Mouse (Mus musculus) MEL (cell line): ENCODE measurements around the gene 4930402F06Rik. TPM values are rescaled to one million over a fixed set of nuclear protein-coding genes. Genes with fewer than 3 reads are reported as not detected.

Source experiments
- DNase-seq: peaks from one replicate; pipeline ENCODE4 v3.0.0; 2011; ENCODE audit warnings: low read depth, low spot score
- H3K27ac ChIP-seq: 2 replicates; pipeline ENCODE4 v1.5.1; 2012; ENCODE audit warnings: low read depth, mild to moderate bottlenecking, control low read depth, low read length, moderate library complexity; ENCODE audit not compliant: control insufficient read depth
- H3K27me3 ChIP-seq, 2 experiments: fragments of 150-350 bp in 1 of 2; sonication (generic) in 1 of 2; 2 replicates each; pipeline ENCODE4 v1.6.1; 2012; ENCODE audit warnings: low read length in 2 of 2, mild to moderate bottlenecking in 2 of 2, improper control_type of control experiment in 1 of 2, moderate library complexity in 1 of 2; ENCODE audit not compliant: insufficient read depth in 2 of 2, control insufficient read depth in 1 of 2
- H3K36me3 ChIP-seq, 2 experiments: 2 replicates each; pipeline ENCODE4 v1.6.1; 2012 to 2014; ENCODE audit warnings: low read length in 2 of 2, improper control_type of control experiment in 1 of 2, inconsistent platforms in 1 of 2, mild to moderate bottlenecking in 1 of 2; ENCODE audit not compliant: insufficient read depth in 2 of 2, control insufficient read depth in 1 of 2
- H3K4me1 ChIP-seq, 2 experiments: fragments of 150-350 bp in 1 of 2; sonication (generic) in 1 of 2; 2 replicates each; pipeline ENCODE4 v1.6.1; 2012; ENCODE audit warnings: low read length in 2 of 2, improper control_type of control experiment in 1 of 2, mild to moderate bottlenecking in 1 of 2; ENCODE audit not compliant: insufficient read depth in 2 of 2, control insufficient read depth in 1 of 2
- H3K4me3 ChIP-seq, 2 experiments: fragments of 150-350 bp in 1 of 2; sonication (generic) in 1 of 2; 2 replicates each; pipeline ENCODE4 v1.5.1; 2012; ENCODE audit warnings: low read depth in 2 of 2, low read length in 2 of 2, mild to moderate bottlenecking in 2 of 2, moderate library complexity in 2 of 2, control low read depth in 1 of 2, improper control_type of control experiment in 1 of 2; ENCODE audit not compliant: control insufficient read depth in 1 of 2, insufficient read depth in 1 of 2
- H3K79me2 ChIP-seq: 2 replicates; pipeline ENCODE4 v1.6.1; 2012; ENCODE audit warnings: mild to moderate bottlenecking, low read length, moderate library complexity; ENCODE audit not compliant: control insufficient read depth, poor library complexity, insufficient read depth
- H3K9ac ChIP-seq: 2 replicates; pipeline ENCODE4 v1.6.1; 2012; ENCODE audit warnings: low read depth, mild to moderate bottlenecking, control low read depth, low read length, moderate library complexity; ENCODE audit not compliant: control insufficient read depth, poor library complexity, severe bottlenecking
- H3K9me3 ChIP-seq: fragments of 150-350 bp; sonication (generic); replicated peaks from 2 replicates; pipeline ENCODE4 v1.6.1; 2012; ENCODE audit warnings: mild to moderate bottlenecking, low read length, improper control_type of control experiment, moderate library complexity; ENCODE audit not compliant: insufficient read depth
- BHLHE40 ChIP-seq: IDR thresholded peaks from 2 replicates; pipeline ENCODE4 v1.6.1; 2012; ENCODE audit warnings: low read depth, mild to moderate bottlenecking, inconsistent platforms, low read length, improper control_type of control experiment, borderline replicate concordance
- CTCF ChIP-seq, 3 experiments: IDR thresholded peaks in 2 of 3; conservative IDR thresholded peaks in 1 of 3; 2 replicates each; pipeline ENCODE4 v1.5.1; 2011 to 2012; ENCODE audit warnings: low read length in 3 of 3, low read depth in 2 of 3, mild to moderate bottlenecking in 2 of 3, improper control_type of control experiment in 1 of 3, inconsistent platforms in 1 of 3, mixed read lengths in 1 of 3, moderate library complexity in 1 of 3; ENCODE audit not compliant: control insufficient read depth in 1 of 3, insufficient read depth in 1 of 3, poor library complexity in 1 of 3, severe bottlenecking in 1 of 3
- E2F4 ChIP-seq: IDR thresholded peaks from 2 replicates; pipeline ENCODE4 v1.6.1; 2011; ENCODE audit warnings: low read depth, low read length, improper control_type of control experiment, borderline replicate concordance
- ELF1 ChIP-seq: IDR thresholded peaks from 2 replicates; pipeline ENCODE4 v1.6.1; 2014; ENCODE audit warnings: low read depth, mild to moderate bottlenecking, inconsistent platforms, low read length, improper control_type of control experiment, moderate library complexity
- ETS1 ChIP-seq: IDR thresholded peaks from 2 replicates; pipeline ENCODE4 v1.6.1; 2012; ENCODE audit warnings: low read depth, mild to moderate bottlenecking, inconsistent platforms, low read length, improper control_type of control experiment, moderate library complexity
- KAT2A ChIP-seq: conservative IDR thresholded peaks from 2 replicates; pipeline ENCODE4 v1.6.1; 2012; ENCODE audit warnings: low read depth, low read length, improper control_type of control experiment, inconsistent platforms
- MAX ChIP-seq: IDR thresholded peaks from 2 replicates; pipeline ENCODE4 v1.6.1; 2011; ENCODE audit warnings: low read length, improper control_type of control experiment
- MAZ ChIP-seq: IDR thresholded peaks from 2 replicates; pipeline ENCODE4 v1.6.1; 2012; ENCODE audit warnings: low read depth, mild to moderate bottlenecking, inconsistent platforms, low read length, improper control_type of control experiment
- MEF2A ChIP-seq: IDR thresholded peaks from 2 replicates; pipeline ENCODE4 v1.6.1; 2014; ENCODE audit warnings: low read depth, mild to moderate bottlenecking, inconsistent platforms, low read length, improper control_type of control experiment; ENCODE audit not compliant: poor library complexity, insufficient replicate concordance, severe bottlenecking; ENCODE audit errors: extremely low read depth
- MXI1 ChIP-seq: IDR thresholded peaks from 2 replicates; pipeline ENCODE4 v1.6.1; 2011; ENCODE audit warnings: mild to moderate bottlenecking, low read depth, low read length, improper control_type of control experiment
- MYB ChIP-seq: IDR thresholded peaks from 2 replicates; pipeline ENCODE4 v1.6.1; 2011; ENCODE audit warnings: mild to moderate bottlenecking, low read depth, low read length, improper control_type of control experiment
- POLR2AphosphoS2 ChIP-seq: IDR thresholded peaks from 2 replicates; pipeline ENCODE4 v1.6.1; 2011; ENCODE audit warnings: low read length, improper control_type of control experiment
- RAD21 ChIP-seq: IDR thresholded peaks from 2 replicates; pipeline ENCODE4 v1.6.1; 2011; ENCODE audit warnings: mild to moderate bottlenecking, low read depth, low read length, improper control_type of control experiment
- RCOR1 ChIP-seq: IDR thresholded peaks from 2 replicates; pipeline ENCODE4 v1.6.1; 2012; ENCODE audit warnings: low read depth, mild to moderate bottlenecking, inconsistent platforms, low read length, improper control_type of control experiment
- SIN3A ChIP-seq: IDR thresholded peaks from 2 replicates; pipeline ENCODE4 v1.6.1; 2012; ENCODE audit warnings: low read length, improper control_type of control experiment, inconsistent platforms
- TAL1 ChIP-seq: IDR thresholded peaks from 2 replicates; pipeline ENCODE4 v1.6.1; 2012; ENCODE audit warnings: mild to moderate bottlenecking, inconsistent platforms, low read length, moderate library complexity, mixed read lengths
- TBP ChIP-seq: IDR thresholded peaks from 2 replicates; pipeline ENCODE4 v1.8.0; 2011; ENCODE audit warnings: low read depth, low read length, improper control_type of control experiment
- UBTF ChIP-seq: IDR thresholded peaks from 2 replicates; pipeline ENCODE4 v1.6.1; 2012; ENCODE audit warnings: low read depth, mild to moderate bottlenecking, inconsistent platforms, low read length, improper control_type of control experiment, moderate library complexity, borderline replicate concordance; ENCODE audit not compliant: insufficient read depth
- USF1 ChIP-seq: IDR thresholded peaks from 2 replicates; pipeline ENCODE4 v1.6.1; 2014; ENCODE audit warnings: low read depth, mild to moderate bottlenecking, inconsistent platforms, low read length, improper control_type of control experiment, moderate library complexity
- USF2 ChIP-seq, 2 experiments: IDR thresholded peaks; 2 replicates each; pipeline ENCODE4 v1.6.1; 2011 to 2012; ENCODE audit warnings: improper control_type of control experiment in 2 of 2, low read length in 2 of 2, borderline replicate concordance in 1 of 2, inconsistent platforms in 1 of 2, low read depth in 1 of 2, mild to moderate bottlenecking in 1 of 2; ENCODE audit not compliant: insufficient read depth in 1 of 2
- ZC3H11A ChIP-seq: IDR thresholded peaks from 2 replicates; pipeline ENCODE4 v1.6.1; 2012; ENCODE audit warnings: low read depth, mild to moderate bottlenecking, inconsistent platforms, low read length, improper control_type of control experiment
- ZKSCAN1 ChIP-seq: IDR thresholded peaks from 2 replicates; pipeline ENCODE4 v1.6.1; 2012; ENCODE audit warnings: low read depth, mild to moderate bottlenecking, inconsistent platforms, low read length, improper control_type of control experiment, moderate library complexity
- ZMIZ1 ChIP-seq: IDR thresholded peaks from 2 replicates; pipeline ENCODE4 v1.6.1; 2012; ENCODE audit warnings: low read depth, mild to moderate bottlenecking, inconsistent platforms, low read length, improper control_type of control experiment, moderate library complexity
- ZNF384 ChIP-seq: IDR thresholded peaks from 2 replicates; pipeline ENCODE4 v1.6.1; 2012; ENCODE audit warnings: low read depth, mild to moderate bottlenecking, inconsistent platforms, low read length, improper control_type of control experiment
- polyA plus RNA-seq, 2 experiments: library from polyadenylated mRNA; stranded (reverse) in 1 of 2; unstranded in 1 of 2; fragments of >175 nt in 1 of 2; fragments of >200 nt in 1 of 2; gene quantifications; 2 replicates each; pipeline versions ENCODE4 v1.2.1 to v1.2.4; 2012; ENCODE audit warnings: low replicate concordance in 2 of 2, low read depth in 1 of 2; ENCODE audit not compliant: insufficient read length in 2 of 2, insufficient read depth in 1 of 2, missing spikeins in 1 of 2
- total RNA-seq: library from RNA; depleted of rRNA; stranded (reverse); fragments of 300-350 nt; gene quantifications from 2 replicates; pipeline ENCODE4 v1.2.3, GENCODE M21; 2012

4930402F06Rik gene
- total and polyA plus RNA-seq, 3 experiments, result not detected

DNA sequence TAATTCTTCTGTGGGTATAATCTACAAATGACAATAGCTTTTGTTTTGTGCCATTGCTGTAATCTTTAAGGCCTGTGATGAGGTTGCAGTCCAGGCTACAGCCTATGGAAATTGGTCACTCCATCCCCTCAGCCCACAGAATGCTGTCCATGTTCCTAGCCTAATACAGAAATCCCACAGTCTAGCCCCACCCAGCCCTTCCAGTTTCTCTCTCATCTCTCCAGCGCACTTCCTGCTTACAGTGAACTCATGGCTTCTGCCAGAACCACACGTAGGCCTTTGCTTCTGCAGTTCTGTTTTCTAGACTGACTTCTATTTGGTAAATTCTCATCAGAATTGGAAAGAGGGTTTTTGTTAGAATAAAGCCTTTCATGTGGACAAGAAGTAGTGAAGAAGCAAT lies 51.0 kb downstream of the 4930402F06Rik start:
- no peak for DNase-seq
- H3K79me2 ChIP-seq, result no peaks in the 10 kb centered on the region
- H3K4me1 ChIP-seq, result peaks cover 5 to 24% of the 10 kb centered on the region in 2 experiments; a peak in 2 of 4 replicates
- no peaks in the 10 kb centered on the region for H3K27me3 ChIP-seq
- no peak overlapping the region for H3K9ac ChIP-seq
- no peak overlapping the region for H3K4me3 ChIP-seq
- no peak overlapping the region for H3K27ac ChIP-seq
- peaks cover 0 to 2% of the 10 kb centered on the region in 2 experiments; a peak in 1 of 4 replicates for H3K36me3 ChIP-seq
- TF ChIP-seq TAL1, result no peak
- no peak for TF ChIP-seq SIN3A
- TF ChIP-seq ELF1, result peak; percentile 59; the same call in 1 of the 2 replicates
- no peaks in the 10 kb centered on the region for H3K9me3 ChIP-seq

DNA sequence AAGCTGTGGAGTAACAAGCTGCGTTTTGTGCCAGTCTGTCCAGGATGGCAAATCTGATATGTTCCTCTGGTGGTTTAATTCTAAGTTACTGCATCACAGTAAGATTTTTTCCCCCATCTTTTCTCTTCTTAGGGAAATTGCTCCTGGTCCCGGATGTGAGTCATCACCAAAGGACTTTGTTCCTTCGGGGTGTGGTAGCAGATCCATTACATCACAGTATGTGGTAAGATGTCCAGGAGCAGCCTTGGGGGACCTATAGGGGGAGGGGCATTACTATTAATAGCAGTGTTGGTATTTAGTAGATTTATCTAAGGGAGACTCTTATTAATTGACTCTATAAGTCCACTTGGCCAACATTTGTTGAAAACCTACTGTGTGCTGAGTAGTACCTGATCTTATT lies 54.4 kb downstream of the 4930402F06Rik start:
- Histone ChIP-seq H3K27ac (no peak overlapping the region), H3K79me2 (no peaks in the 10 kb centered on the region), H3K36me3 (peaks cover 0 to 2% of the 10 kb centered on the region in 2 experiments; a peak in 1 of 4 replicates)

DNA sequence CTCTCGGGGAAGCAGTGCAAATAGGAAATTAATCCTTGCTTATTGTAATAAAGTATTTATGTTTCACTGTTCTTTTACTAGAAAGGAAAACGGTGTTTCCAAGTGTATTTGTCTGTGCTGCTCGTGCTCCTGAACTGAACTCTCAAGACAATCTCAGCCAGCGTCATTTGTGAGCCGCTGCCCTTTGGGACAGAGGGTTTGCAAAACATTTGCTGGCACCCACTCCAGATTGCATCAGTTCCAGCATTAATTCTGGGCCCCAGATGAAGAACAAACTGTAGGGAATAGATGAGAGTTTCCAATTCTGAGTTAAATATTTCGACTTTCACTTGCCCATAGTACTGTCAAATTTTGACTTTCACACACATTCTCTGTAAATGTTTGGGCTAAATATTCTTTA lies 58.3 kb downstream of the 4930402F06Rik start:
- Histone ChIP-seq H3K27me3 (no peaks in the 10 kb centered on the region), H3K36me3 (peaks cover 0 to 17% of the 10 kb centered on the region in 2 experiments; a peak in 2 of 4 replicates), H3K27ac (no peak overlapping the region), H3K9me3 (no peaks in the 10 kb centered on the region), H3K4me1 (peaks cover 5 to 8% of the 10 kb centered on the region in 2 experiments; a peak in 3 of 4 replicates), H3K79me2 (peaks cover 2% of the 10 kb centered on the region), H3K9ac (no peak overlapping the region), H3K4me3 (no peak overlapping the region)
- DNase-seq, result no peak
- no peak for TF ChIP-seq UBTF
- TF ChIP-seq ZKSCAN1, result no peak
- TF ChIP-seq ETS1, result no peak
- no peak for TF ChIP-seq MEF2A
- no peak for TF ChIP-seq BHLHE40
- no peak for TF ChIP-seq ZNF384
- no peak for TF ChIP-seq TBP
- TF ChIP-seq USF1, result no peak
- no peak for TF ChIP-seq ZMIZ1
- no peak for TF ChIP-seq RAD21
- no peak for TF ChIP-seq MAZ
- TF ChIP-seq MAX, result no peak
- no peak for TF ChIP-seq MYB
- TF ChIP-seq E2F4, result no peak
- TF ChIP-seq RCOR1, result no peak
- no peak for TF ChIP-seq ZC3H11A
- TF ChIP-seq MXI1, result no peak
- no peak for TF ChIP-seq KAT2A

More for the DNA sequence above, 54.4 kb downstream of the 4930402F06Rik start:
- peaks cover 0 to 11% of the 10 kb centered on the region in 2 experiments; a peak in 2 of 4 replicates for H3K4me1 ChIP-seq
- TF ChIP-seq MAZ (no peak), POLR2AphosphoS2 (no peak), ZKSCAN1 (peak; percentile 54; the same call in 1 of the 2 replicates), USF2 (IDR thresholded peaks at IDR 0.05; ENCODE audit: borderline replicate concordance in 1 of 2, insufficient read depth in 1 of 2, low read depth in 1 of 2, low read length in 2 of 2) (no peak), CTCF (IDR thresholded peaks at IDR 0.05 in 2 of 3, conservative IDR thresholded peaks at IDR 0.05 in 1 of 3; ENCODE audit: control insufficient read depth in 1 of 3, insufficient read depth in 1 of 3, low read depth in 2 of 3, low read length in 3 of 3, poor library complexity in 1 of 3, severe bottlenecking in 1 of 3) (no peak)
- no peak for DNase-seq
- no peaks in the 10 kb centered on the region for H3K9me3 ChIP-seq
- H3K4me3 ChIP-seq, result no peak overlapping the region
- no peak overlapping the region for H3K9ac ChIP-seq
- no peaks in the 10 kb centered on the region for H3K27me3 ChIP-seq
